Mouse (Mus musculus) kidney, adult 2 months (tissue): ENCODE results near the gene Trnau1ap.

Source experiments
- CTCF ChIP-seq: fragments of 200-500 bp; conservative IDR thresholded peaks from 2 replicates; pipeline ENCODE4 v1.5.1; 2011; ENCODE audit warnings: low read depth, mild to moderate bottlenecking, control low read depth, low read length, moderate library complexity, mixed read lengths; ENCODE audit not compliant: insufficient read depth, insufficient read length
- POLR2A ChIP-seq: fragments of 200-500 bp; IDR thresholded peaks from one replicate; pipeline ENCODE4 v1.6.1; 2011; ENCODE audit warnings: low read depth, low read length, control low read depth

DNA sequence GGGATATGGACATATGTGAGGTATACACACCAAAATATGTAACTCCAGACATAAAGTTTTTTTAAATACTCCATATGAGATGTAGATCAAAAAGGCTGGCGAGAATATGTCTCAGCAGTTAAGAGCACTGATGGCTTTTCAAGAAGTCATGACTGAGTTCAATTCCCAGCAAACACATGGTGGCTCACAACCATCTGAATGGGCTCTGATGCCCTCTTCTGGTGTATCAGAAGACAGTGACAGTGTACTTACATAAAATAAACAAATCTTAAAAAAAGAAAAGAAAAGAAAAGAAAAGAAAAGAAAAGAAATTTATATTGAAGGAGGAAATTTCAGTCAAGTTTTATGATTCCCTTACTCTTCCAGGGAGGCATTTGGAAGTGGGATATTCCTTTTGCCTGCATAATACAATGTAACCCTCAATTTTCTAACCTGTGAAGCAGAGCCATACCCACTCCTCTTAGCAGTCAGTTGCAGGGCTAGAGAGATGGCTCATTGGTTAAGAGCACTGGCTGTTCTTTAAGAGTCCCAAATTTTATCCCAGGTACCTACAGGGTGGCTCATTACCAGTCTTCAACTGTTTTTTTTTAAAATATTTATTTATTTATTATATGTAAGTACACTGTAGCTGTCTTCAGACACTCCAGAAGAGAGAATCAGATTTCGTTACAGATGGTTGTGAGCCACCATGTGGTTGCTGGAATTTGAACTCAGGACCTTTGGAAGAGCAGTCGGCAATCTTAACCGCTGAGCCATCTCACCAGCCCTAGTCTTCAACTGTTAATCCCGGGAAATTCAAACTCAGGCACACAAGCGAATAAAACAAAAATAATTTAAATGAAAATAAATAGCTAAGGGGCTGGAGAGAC, 60.2 kb downstream of the Trnau1ap start:
- TF ChIP-seq POLR2A (no peak), CTCF (no peak; the same call in 1 of the 2 replicates)
